In the genomic region with DNA sequence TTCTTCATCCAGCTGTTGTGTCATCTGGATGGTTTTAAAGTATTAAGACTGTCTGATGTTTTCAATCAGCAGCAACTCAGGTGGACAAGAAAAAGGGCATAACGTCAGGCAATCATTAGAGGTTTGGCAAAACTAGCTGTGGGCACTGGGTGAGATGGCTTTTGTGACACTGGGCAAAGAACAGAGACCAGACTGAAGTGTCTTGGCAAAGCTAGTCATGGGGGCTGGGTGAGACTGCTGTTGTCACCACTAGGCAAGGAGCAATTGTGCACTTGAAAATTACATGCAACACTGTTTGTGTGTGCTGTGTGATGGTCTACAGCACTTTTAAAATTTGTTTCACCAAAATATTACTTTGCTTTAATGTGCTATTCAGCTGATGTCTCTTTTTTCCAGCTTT, we compare ENCODE assay signal across 20 mouse cellular contexts.
A peak's percentile ranks its signal among the peaks of the same experiment; 100 is the strongest.
DNase-seq lines count a peak whose midpoint lies in the region; ATAC-seq and TF ChIP-seq lines count a peak whose summit lies in the region.
"Had no signal": no experiment of that assay in that cellular context is flagged by ENCODE, and none has a peak within 500 bp of the region (broad histone marks: within the 10 kb centered on the region; RNA-seq: fewer than 3 reads in every experiment).

No protein-coding gene starts in this region.

- intact Hi-C loops in heart, postnatal 36 days (cut with DNase I), result loop anchor here (5.0 to 10.0 kb wide), 2 partner anchors 65 to 118 kb away; a partner anchor contains a TSS

- H3K4me1 ChIP-seq in kidney, embryonic 14.5 days (ENCODE audit: control insufficient read depth, insufficient read depth, low read length), result peaks cover 13% of the 10 kb centered on the region
- H3K4me1 ChIP-seq in brown adipose tissue, adult 24 weeks (ENCODE audit: control insufficient read depth, insufficient read depth, insufficient read length, low read length), result no peaks in the 10 kb centered on the region
- no peaks in the 10 kb centered on the region for H3K4me1 ChIP-seq in stomach, postnatal 0 days (replicated peaks; ENCODE audit: control insufficient read depth, insufficient read depth)
- H3K4me1 ChIP-seq: heart, embryonic 15.5 days had no signal

- H3K4me2 ChIP-seq in kidney, embryonic 14.5 days (replicated peaks; ENCODE audit: low read depth, low read length), result no peak overlapping the region
- no peak overlapping the region for H3K4me2 ChIP-seq in stomach, postnatal 0 days (replicated peaks; ENCODE audit: low read depth)
- H3K4me2 ChIP-seq: embryonic facial prominence, embryonic 15.5 days; heart, embryonic 15.5 days; hindbrain, embryonic 14.5 days; midbrain, embryonic 11.5 days; stomach, embryonic 15.5 days had no signal

- H3K4me3 ChIP-seq in kidney, embryonic 14.5 days (ENCODE audit: low read length), result no peak overlapping the region
- no peak overlapping the region for H3K4me3 ChIP-seq in brown adipose tissue, adult 24 weeks (ENCODE audit: insufficient read depth, low read depth, low read length)
- H3K4me3 ChIP-seq in stomach, postnatal 0 days (ENCODE audit: low read depth, low read length), result no peak overlapping the region
- H3K4me3 ChIP-seq: embryonic facial prominence, embryonic 15.5 days; heart, embryonic 15.5 days; layer of hippocampus, adult 2 months; stomach, embryonic 15.5 days had no signal

- no peak overlapping the region for H3K9ac ChIP-seq in kidney, embryonic 14.5 days (ENCODE audit: low read depth, low read length)
- no peak overlapping the region for H3K9ac ChIP-seq in stomach, postnatal 0 days (ENCODE audit: low read length)
- H3K9ac ChIP-seq: embryonic facial prominence, embryonic 15.5 days; heart, embryonic 15.5 days; hindbrain, embryonic 14.5 days; stomach, embryonic 15.5 days had no signal

- H3K27me3 ChIP-seq in kidney, embryonic 14.5 days (ENCODE audit: control insufficient read depth, insufficient read depth, low read length), result no peaks in the 10 kb centered on the region
- no peaks in the 10 kb centered on the region for H3K27me3 ChIP-seq in stomach, postnatal 0 days (ENCODE audit: control insufficient read depth, insufficient read depth, low read length)
- H3K27me3 ChIP-seq: embryonic facial prominence, embryonic 15.5 days; heart, embryonic 15.5 days; stomach, embryonic 15.5 days had no signal

- 96% methylated on average over 1 of the region's 1 CpGs for whole genome bisulfite sequencing in kidney, embryonic 14.5 days
- 67% methylated on average over 1 of the region's 1 CpGs for WGBS in stomach, postnatal 0 days

- no peaks in the 10 kb centered on the region for H3K36me3 ChIP-seq in kidney, embryonic 14.5 days (ENCODE audit: control insufficient read depth, insufficient read depth, low read length)
- H3K36me3 ChIP-seq in stomach, postnatal 0 days (ENCODE audit: control insufficient read depth, insufficient read depth, low read length), result no peaks in the 10 kb centered on the region
- H3K36me3 ChIP-seq: embryonic facial prominence, embryonic 15.5 days; heart, embryonic 15.5 days; stomach, embryonic 15.5 days had no signal

- no peak overlapping the region for H3K27ac ChIP-seq in kidney, embryonic 14.5 days (ENCODE audit: low read depth, low read length)
- H3K27ac ChIP-seq in brown adipose tissue, adult 24 weeks (replicated peaks; ENCODE audit: low read depth, low read length), result peak overlapping the region; percentile 67
- no peak overlapping the region for H3K27ac ChIP-seq in stomach, postnatal 0 days (replicated peaks)
- H3K27ac ChIP-seq: embryonic facial prominence, embryonic 15.5 days; heart, embryonic 15.5 days; hindbrain, embryonic 14.5 days; layer of hippocampus, adult 2 months; stomach, embryonic 15.5 days had no signal

- DNase-seq in adrenal gland, postnatal 25 days, result peak; percentile 11
- no peak for DNase-seq in adrenal gland, adult (ENCODE audit: inconsistent age in 2 of 2, low spot score in 1 of 2)
- peak; percentile 23 to 26 for DNase-seq in kidney, adult 8-10 months
- peak; percentile 34 to 43 for DNase-seq in heart, postnatal 36 days
- DNase-seq in stomach, postnatal 0 days (ENCODE audit: low spot score), result no peak
- DNase-seq: cerebellum, adult 9-11 months; embryo, embryonic 11 days; gastrocnemius, postnatal 36 days; retina, postnatal 1 day; thymus, adult 2 months had no signal

- no peak for TF ChIP-seq EP300 in stomach, postnatal 0 days (optimal IDR thresholded peaks at IDR 0.05)

- no peaks in the 10 kb centered on the region for H3K9me3 ChIP-seq in kidney, embryonic 14.5 days (ENCODE audit: control insufficient read depth, low read length)
- H3K9me3 ChIP-seq in stomach, postnatal 0 days (ENCODE audit: control insufficient read depth, low read length), result no peaks in the 10 kb centered on the region
- H3K9me3 ChIP-seq: embryonic facial prominence, embryonic 15.5 days; heart, embryonic 15.5 days; stomach, embryonic 15.5 days had no signal

- ATAC-seq in kidney, embryonic 14.5 days (ENCODE audit: low FRiP score, low TSS enrichment), result no peak
- no peak for ATAC-seq in stomach, postnatal 0 days (ENCODE audit: low FRiP score, low TSS enrichment)
- ATAC-seq: forebrain, embryonic 16.5 days; lung, postnatal 0 days had no signal

- TF ChIP-seq CTCF in stomach, postnatal 0 days (IDR thresholded peaks at IDR 0.05; ENCODE audit: low read depth), result no peak

Comparison
In these comparisons a context has a peak if more than half of its experiments do, and no peak if none do; other contexts are left out.
1. DNase-seq: peak in adrenal gland, postnatal 25 days (single experiment), kidney, adult 8-10 months (2 of 2) and heart, postnatal 36 days (2 of 2); none in adrenal gland, adult (0 of 2) and stomach, postnatal 0 days (single experiment).